Mouse (Mus musculus) G1E (cell line): ENCODE data around the gene Bgn.

Experiments
- CTCF ChIP-seq: IDR thresholded peaks from 2 replicates; pipeline ENCODE4 v1.5.1; 2012; ENCODE audit warnings: low read depth, low read length, inconsistent platforms, mixed read lengths
- GATA1 ChIP-seq: IDR thresholded peaks from 2 replicates; pipeline ENCODE4 v1.6.1; 2012; ENCODE audit warnings: borderline replicate concordance, low read length, inconsistent platforms, mixed read lengths
- GATA2 ChIP-seq: IDR thresholded peaks from 2 replicates; pipeline ENCODE4 v1.6.1; 2012; ENCODE audit warnings: low read depth, low read length, inconsistent platforms, borderline replicate concordance
- POLR2AphosphoS5 ChIP-seq: IDR thresholded peaks from 2 replicates; pipeline ENCODE4 v1.6.1; 2012; ENCODE audit warnings: low read depth, low read length, inconsistent platforms; ENCODE audit not compliant: insufficient replicate concordance

GRCm38 (mm10) chrX:73524318-73525222 is 41.2 kb downstream of the Bgn start:
- TF ChIP-seq CTCF (no peak), POLR2AphosphoS5 (no peak), GATA1 (no peak), GATA2 (no peak)
